Mouse (Mus musculus): Measurements from ENCODE around the gene Slc25a43. TPM values are rescaled to one million over a fixed set of nuclear protein-coding genes. Genes with fewer than 3 reads are reported as not detected.

Slc25a43 gene
- polyA plus RNA-seq (2014; fragmentation: Illumina TruSeq; extraction: RNeasy Lipid Tissue Mini Kit (QIAGEN cat#74804); ENCODE audit: low replicate concordance) = 0.59 TPM

GRCm38 (mm10) chrX:36743503-36744101 is at the start of gene Slc25a43:
Gene Slc25a43 (plus strand): TSS chrX:36743659.

GRCm38 (mm10) chrX:36795424-36796162 is 52.1 kb downstream of the Slc25a43 start, which contains the start of gene Slc25a5:
Gene Slc25a5 (plus strand): TSS chrX:36795651.

Other genes with a start within 250 kb of the Slc25a43 start
- gene Pgrmc1, start 145.5 kb upstream of the Slc25a43 start, polyA plus RNA-seq (2014; fragmentation: Illumina TruSeq; extraction: RNeasy Lipid Tissue Mini Kit (QIAGEN cat#74804); ENCODE audit: low replicate concordance) = 1,246 TPM
- 6.0 TPM for gene Akap17b, start 98.3 kb upstream of the Slc25a43 start, polyA plus RNA-seq (2014; fragmentation: Illumina TruSeq; extraction: RNeasy Lipid Tissue Mini Kit (QIAGEN cat#74804); ENCODE audit: low replicate concordance)
- gene Slc25a5, start 52.0 kb downstream of the Slc25a43 start, polyA plus RNA-seq (2014; fragmentation: Illumina TruSeq; extraction: RNeasy Lipid Tissue Mini Kit (QIAGEN cat#74804); ENCODE audit: low replicate concordance) = 2,416 TPM
- 185 TPM for gene Ube2a, start 130.2 kb downstream of the Slc25a43 start, polyA plus RNA-seq (2014; fragmentation: Illumina TruSeq; extraction: RNeasy Lipid Tissue Mini Kit (QIAGEN cat#74804); ENCODE audit: low replicate concordance)
- 61.7 TPM for gene C330007P06Rik, start 130.5 kb downstream of the Slc25a43 start, polyA plus RNA-seq (2014; fragmentation: Illumina TruSeq; extraction: RNeasy Lipid Tissue Mini Kit (QIAGEN cat#74804); ENCODE audit: low replicate concordance)
- gene Nkrf, start 159.2 kb downstream of the Slc25a43 start, polyA plus RNA-seq (2014; fragmentation: Illumina TruSeq; extraction: RNeasy Lipid Tissue Mini Kit (QIAGEN cat#74804); ENCODE audit: low replicate concordance) = 11.3 TPM
- 11.0 TPM for gene Sept6, start 248.1 kb downstream of the Slc25a43 start, polyA plus RNA-seq (2014; fragmentation: Illumina TruSeq; extraction: RNeasy Lipid Tissue Mini Kit (QIAGEN cat#74804); ENCODE audit: low replicate concordance)

Measured in small intestine, adult 10 weeks (tissue).